Mouse (Mus musculus) stomach, postnatal 0 days (tissue): ENCODE data around the gene Nckipsd. TPM values are rescaled to one million over a fixed set of nuclear protein-coding genes. Genes with fewer than 3 reads are reported as not detected.

ENCODE experiments used
- ATAC-seq: fragments of 200-750 bp; cut with Nextera tagmentation; 2 replicates; pipeline ENCODE4 v1.8.0; 2017; ENCODE audit not compliant: low FRiP score, low TSS enrichment
- DNase-seq: peaks from one replicate; pipeline ENCODE4 v3.0.0-alpha.2; 2016; ENCODE audit warnings: low spot score
- H3K27ac ChIP-seq: fragments of 300-500 bp; sonication (generic); replicated peaks from 2 replicates; pipeline ENCODE4 v1.5.1; 2014; ENCODE audit warnings: mild to moderate bottlenecking, control low read depth
- H3K27me3 ChIP-seq: fragments of 300-500 bp; sonication (generic); 2 replicates; pipeline ENCODE4 v1.6.1; 2014; ENCODE audit warnings: low read length; ENCODE audit not compliant: control insufficient read depth, insufficient read depth
- H3K36me3 ChIP-seq: fragments of 300-500 bp; sonication (generic); 2 replicates; pipeline ENCODE4 v1.6.1; 2014; ENCODE audit warnings: low read length, mixed read lengths; ENCODE audit not compliant: control insufficient read depth, insufficient read depth
- H3K4me1 ChIP-seq: fragments of 300-500 bp; sonication (generic); replicated peaks from 2 replicates; pipeline ENCODE4 v1.6.1; 2014; ENCODE audit warnings: antibody characterized with exemption; ENCODE audit not compliant: control insufficient read depth, insufficient read depth
- H3K4me2 ChIP-seq: fragments of 300-500 bp; sonication (generic); replicated peaks from 2 replicates; pipeline ENCODE4 v1.6.1; 2014; ENCODE audit warnings: low read depth, mild to moderate bottlenecking, control low read depth, moderate library complexity
- H3K4me3 ChIP-seq: fragments of 300-500 bp; sonication (generic); 2 replicates; pipeline ENCODE4 v1.5.1; 2014; ENCODE audit warnings: low read depth, low read length, control low read depth
- H3K9ac ChIP-seq: fragments of 300-500 bp; sonication (generic); 2 replicates; pipeline ENCODE4 v1.6.1; 2014; ENCODE audit warnings: mild to moderate bottlenecking, low read length, control low read depth, mixed read lengths
- H3K9me3 ChIP-seq: fragments of 300-500 bp; sonication (generic); 2 replicates; pipeline ENCODE4 v1.6.1; 2016; ENCODE audit warnings: low read length; ENCODE audit not compliant: control insufficient read depth
- CTCF ChIP-seq: IDR thresholded peaks from 2 replicates; pipeline ENCODE4 v1.5.1; 2016; ENCODE audit warnings: antibody characterized with exemption, low read depth, mild to moderate bottlenecking, moderate library complexity
- EP300 ChIP-seq: optimal IDR thresholded peaks from 2 replicates; pipeline ENCODE3; 2016; ENCODE audit warnings: antibody characterized with exemption
- WGBS: fragments of 180-500 bp; shearing (Covaris S2); extraction: QIAGEN DNeasy Blood & Tissue Kit; methylation state at CpG from one replicate; pipeline ENCODE4 v1.1.7; 2014; 5-methylcytosine and 5-hydroxymethylcytosine counted together
- polyA plus RNA-seq: library from polyadenylated mRNA; unstranded; fragments of >200 nt; fragmentation: Nextera tagmentation; extraction: Ambion mirVana; gene quantifications from 2 replicates; pipeline ENCODE4 v1.2.1, GENCODE M21; 2015

Nckipsd gene
- polyA plus RNA-seq, 1 experiment from 2014 or later, result 7.9 TPM

DNA sequence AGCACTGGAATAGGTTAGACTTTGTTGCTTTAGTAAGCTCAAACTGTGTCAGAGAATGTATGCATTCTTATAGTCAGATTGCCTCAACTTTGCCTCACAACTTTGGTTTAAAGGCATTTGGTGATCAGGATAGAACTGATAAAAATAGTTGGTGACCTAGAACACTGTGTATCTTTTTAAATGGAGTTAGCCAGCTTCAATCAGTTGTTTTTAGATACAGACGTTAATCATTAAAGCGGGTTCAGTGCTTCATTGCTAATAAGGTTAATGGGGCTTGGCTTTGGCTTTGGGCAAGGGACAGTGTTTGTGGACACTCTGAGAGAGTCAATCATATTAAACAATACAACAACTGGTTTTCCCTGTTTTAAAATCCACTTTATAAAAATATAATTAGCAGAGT, 12.9 kb upstream of the Nckipsd start:
- TF ChIP-seq EP300 (no peak), CTCF (no peak)
- Histone ChIP-seq H3K9ac (no peak overlapping the region), H3K36me3 (peaks cover 14% of the 10 kb centered on the region), H3K4me3 (no peak overlapping the region), H3K4me1 (no peaks in the 10 kb centered on the region; the same call in 1 of the 2 replicates), H3K27me3 (no peaks in the 10 kb centered on the region), H3K9me3 (no peaks in the 10 kb centered on the region), H3K4me2 (no peak overlapping the region), H3K27ac (peak overlapping the region; percentile 56; the same call in 1 of the 2 replicates)
- 46% methylated on average over 2 of the region's 2 CpGs for whole genome bisulfite sequencing
- ATAC-seq, result no peak
- no peak for DNase-seq

DNA sequence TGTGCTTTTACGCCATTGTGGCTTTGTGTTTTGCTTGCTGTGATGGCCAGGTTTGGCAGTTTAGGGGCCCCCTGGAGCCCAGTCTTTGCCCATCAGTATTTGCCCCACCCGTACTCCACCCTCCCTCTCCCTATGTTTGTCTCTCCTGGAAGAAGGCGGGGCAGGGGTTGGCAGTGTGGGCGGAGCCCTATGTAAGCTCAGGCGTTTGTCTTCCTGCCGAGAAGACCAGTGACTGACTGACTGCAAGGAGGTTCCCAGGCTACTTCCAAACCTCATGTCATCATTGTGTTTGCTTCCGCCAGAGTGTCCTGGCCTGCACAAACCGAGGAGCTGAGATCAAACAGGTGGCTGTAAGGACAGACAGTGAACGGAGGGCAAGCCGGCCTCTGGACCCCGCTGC, 12.4 kb upstream of the Nckipsd start:
- WGBS, result 31% methylated on average over 11 of the region's 11 CpGs
- Histone ChIP-seq H3K4me3 (peak overlapping the region; percentile 35), H3K9ac (peak overlapping the region; percentile 55), H3K27ac (peak overlapping the region; percentile 89), H3K4me1 (no peaks in the 10 kb centered on the region; the same call in 1 of the 2 replicates), H3K36me3 (peaks cover 14% of the 10 kb centered on the region), H3K27me3 (no peaks in the 10 kb centered on the region), H3K4me2 (peak overlapping the region; percentile 51), H3K9me3 (no peaks in the 10 kb centered on the region)
- no peak for TF ChIP-seq CTCF
- no peak for TF ChIP-seq EP300
- ATAC-seq, result peak; percentile 90
- DNase-seq, result peak; percentile 83

DNA sequence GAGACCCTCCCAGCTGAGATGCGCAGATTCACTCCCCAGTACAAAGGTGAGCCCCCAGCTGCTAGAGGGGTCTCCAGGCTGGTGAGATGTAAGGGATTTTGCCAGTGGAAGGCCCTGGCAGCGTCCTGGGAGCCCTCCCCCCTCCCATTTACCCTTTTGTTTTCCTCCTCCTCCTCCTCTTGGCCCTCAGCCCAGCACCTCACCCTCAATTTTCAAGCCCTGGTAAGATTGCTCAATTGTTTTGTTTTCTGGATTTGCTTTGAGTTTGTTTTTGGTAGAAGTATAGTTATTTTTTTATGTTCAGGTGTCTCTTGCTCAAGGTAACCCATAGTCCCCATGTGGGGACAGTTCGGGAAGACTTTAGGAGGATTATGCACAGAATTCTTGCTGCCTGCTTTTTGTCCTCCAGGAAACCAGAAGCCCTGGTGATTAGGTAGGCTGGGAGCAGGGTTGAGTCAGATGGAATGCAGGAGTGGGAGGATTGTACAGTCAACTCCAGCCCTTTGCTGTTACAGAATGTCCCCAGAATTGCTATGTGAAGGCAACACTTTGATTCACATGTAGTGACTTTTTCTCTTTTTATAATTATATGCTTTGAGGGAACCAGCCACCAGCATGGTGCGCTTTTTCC, 11.7 kb upstream of the Nckipsd start:
- H3K9ac ChIP-seq, result peak overlapping the region; percentile 55
- H3K27me3 ChIP-seq, result no peaks in the 10 kb centered on the region
- TF ChIP-seq EP300, result no peak
- TF ChIP-seq CTCF, result no peak
- H3K9me3 ChIP-seq, result no peaks in the 10 kb centered on the region
- peaks cover 17% of the 10 kb centered on the region for H3K36me3 ChIP-seq
- peak overlapping the region; percentile 35 for H3K4me3 ChIP-seq
- WGBS, result 64% methylated on average over 4 of the region's 4 CpGs
- peak overlapping the region; percentile 89 for H3K27ac ChIP-seq
- ATAC-seq, result peak; percentile 50
- peak overlapping the region; percentile 51 for H3K4me2 ChIP-seq
- peak; percentile 54 for DNase-seq
- H3K4me1 ChIP-seq, result no peaks in the 10 kb centered on the region; the same call in 1 of the 2 replicates

DNA sequence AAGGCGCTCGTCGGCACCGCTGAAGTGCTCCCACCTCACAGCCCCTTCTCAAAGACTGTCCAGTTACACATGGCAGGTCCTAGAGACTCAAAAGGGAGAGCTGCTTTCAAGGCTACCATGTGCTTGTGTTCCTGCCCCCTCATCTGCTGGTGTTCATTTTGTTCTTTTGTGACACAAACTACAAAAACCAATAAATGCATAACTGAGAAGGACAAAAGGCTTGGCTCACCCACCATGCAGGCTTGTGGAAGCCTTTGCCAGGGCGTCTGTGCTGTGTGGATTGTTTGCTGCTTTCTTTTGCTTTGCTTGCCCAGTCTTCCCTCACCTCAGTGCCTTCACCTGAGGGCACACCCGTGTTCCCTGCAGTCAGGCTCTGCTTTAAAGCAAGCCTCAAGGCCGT, 10.7 kb upstream of the Nckipsd start:
- Histone ChIP-seq H3K9ac (no peak overlapping the region), H3K4me3 (peak overlapping the region; percentile 35), H3K4me1 (no peaks in the 10 kb centered on the region; the same call in 1 of the 2 replicates), H3K36me3 (peaks cover 17% of the 10 kb centered on the region), H3K27ac (peak overlapping the region; percentile 89), H3K9me3 (no peaks in the 10 kb centered on the region), H3K4me2 (peak overlapping the region; percentile 51), H3K27me3 (no peaks in the 10 kb centered on the region)
- TF ChIP-seq CTCF (no peak), EP300 (no peak)
- 76% methylated on average over 7 of the region's 7 CpGs for WGBS
- ATAC-seq (no peak), DNase-seq (no peak)

DNA sequence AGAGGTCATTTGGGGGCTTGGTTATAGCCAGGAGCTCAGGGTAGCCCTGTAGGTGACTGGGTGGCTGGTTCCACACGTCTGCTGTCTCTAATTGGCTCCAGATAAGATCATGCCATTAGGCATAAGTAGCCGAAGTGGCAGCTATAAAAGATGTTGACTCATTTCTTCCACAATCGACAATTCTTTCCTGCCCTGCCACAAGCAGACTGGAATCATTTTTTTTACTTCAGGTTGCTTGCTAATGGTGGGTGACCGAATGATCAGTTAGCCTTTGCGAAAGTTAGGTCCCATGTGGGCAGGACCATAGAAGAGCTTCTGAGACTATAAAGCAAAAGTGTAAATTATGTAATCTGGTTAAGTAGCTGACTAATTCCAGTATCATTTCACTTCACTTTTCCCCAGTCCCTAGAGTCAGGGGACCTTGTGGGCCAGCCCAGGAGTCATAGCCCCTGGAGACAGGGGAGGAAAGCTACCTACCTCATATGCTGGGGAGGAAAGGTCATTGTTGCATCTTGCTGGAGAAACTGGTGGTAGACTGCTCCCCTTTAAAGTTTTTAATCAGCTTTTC, 9.6 kb upstream of the Nckipsd start:
- Histone ChIP-seq H3K27ac (no peak overlapping the region), H3K4me1 (no peaks in the 10 kb centered on the region; the same call in 1 of the 2 replicates), H3K9ac (no peak overlapping the region), H3K4me3 (no peak overlapping the region), H3K27me3 (no peaks in the 10 kb centered on the region), H3K9me3 (no peaks in the 10 kb centered on the region), H3K4me2 (no peak overlapping the region), H3K36me3 (peaks cover 17% of the 10 kb centered on the region)
- DNase-seq (no peak), ATAC-seq (no peak)
- WGBS, result 74% methylated on average over 5 of the region's 5 CpGs
- no peak for TF ChIP-seq CTCF
- TF ChIP-seq EP300, result no peak

DNA sequence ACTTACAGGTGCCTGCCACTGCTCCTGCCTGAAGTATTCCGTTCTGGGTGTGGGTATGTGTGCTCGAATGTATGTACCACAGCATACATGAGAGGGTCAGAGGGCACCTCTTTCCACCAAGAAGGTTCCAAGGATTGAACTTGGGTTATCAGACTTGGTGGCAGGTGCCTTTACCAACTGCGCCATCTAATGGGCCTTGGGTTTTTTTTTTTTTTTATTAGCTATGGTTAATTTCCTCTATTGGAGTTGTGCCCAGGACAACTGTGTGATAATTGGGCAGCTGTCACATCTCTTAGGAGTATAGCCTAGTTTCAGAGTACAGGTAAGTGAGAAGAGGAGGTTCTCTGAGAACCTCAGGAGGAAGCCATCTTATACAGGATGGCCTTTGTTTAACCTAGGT, 8.6 kb upstream of the Nckipsd start:
- Histone ChIP-seq H3K9me3 (no peaks in the 10 kb centered on the region), H3K4me1 (no peaks in the 10 kb centered on the region), H3K36me3 (peaks cover 22% of the 10 kb centered on the region), H3K9ac (no peak overlapping the region), H3K4me2 (no peak overlapping the region), H3K4me3 (no peak overlapping the region), H3K27me3 (no peaks in the 10 kb centered on the region), H3K27ac (no peak overlapping the region)
- WGBS, result 77% methylated on average over 3 of the region's 3 CpGs
- no peak for ATAC-seq
- DNase-seq, result no peak
- TF ChIP-seq CTCF, result peak; percentile 33
- no peak for TF ChIP-seq EP300
